Mouse (Mus musculus) Muller cell, postnatal 12 days (primary cell): Measurements from ENCODE around the gene Hmgb2.
A peak's percentile ranks its signal among the peaks of the same experiment; 100 is the strongest.
"Not testable (repeated sequence)": the region's sequence is repeated elsewhere in the genome, so short reads cannot be mapped to it uniquely, and the experiment has no call there.

ENCODE experiments used
- DNase-seq: peaks from one replicate; pipeline ENCODE4 v3.0.0-alpha.2; 2015; ENCODE audit errors: inconsistent ontology term

Gene Hmgb2

DNA sequence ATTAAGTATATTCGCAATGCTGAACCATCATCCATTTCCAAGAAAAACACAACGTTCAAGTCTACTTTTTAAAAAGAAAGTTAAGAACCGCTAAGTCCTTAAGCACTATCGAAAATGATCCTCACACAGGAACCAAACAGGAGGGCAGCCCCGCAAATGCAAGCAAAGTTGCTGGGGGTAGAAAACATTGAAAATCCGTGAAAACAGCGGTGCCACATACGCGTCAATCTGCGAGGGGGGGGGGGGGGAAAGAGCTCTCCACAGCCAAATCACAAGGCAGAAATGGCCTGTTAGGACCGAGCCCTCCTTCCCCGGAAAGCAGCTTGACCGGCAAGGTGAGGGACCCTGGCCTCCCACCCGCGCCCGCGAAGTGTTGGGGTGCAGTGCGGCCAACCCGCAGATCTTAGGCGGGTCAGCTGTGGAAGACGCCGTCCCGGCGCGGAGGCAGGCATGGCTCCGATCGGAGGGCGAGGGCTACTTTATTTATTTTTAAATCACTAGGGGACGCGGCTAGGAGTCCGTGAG is 854 bp upstream of the Hmgb2 start:
- DNase-seq, result no peak

DNA sequence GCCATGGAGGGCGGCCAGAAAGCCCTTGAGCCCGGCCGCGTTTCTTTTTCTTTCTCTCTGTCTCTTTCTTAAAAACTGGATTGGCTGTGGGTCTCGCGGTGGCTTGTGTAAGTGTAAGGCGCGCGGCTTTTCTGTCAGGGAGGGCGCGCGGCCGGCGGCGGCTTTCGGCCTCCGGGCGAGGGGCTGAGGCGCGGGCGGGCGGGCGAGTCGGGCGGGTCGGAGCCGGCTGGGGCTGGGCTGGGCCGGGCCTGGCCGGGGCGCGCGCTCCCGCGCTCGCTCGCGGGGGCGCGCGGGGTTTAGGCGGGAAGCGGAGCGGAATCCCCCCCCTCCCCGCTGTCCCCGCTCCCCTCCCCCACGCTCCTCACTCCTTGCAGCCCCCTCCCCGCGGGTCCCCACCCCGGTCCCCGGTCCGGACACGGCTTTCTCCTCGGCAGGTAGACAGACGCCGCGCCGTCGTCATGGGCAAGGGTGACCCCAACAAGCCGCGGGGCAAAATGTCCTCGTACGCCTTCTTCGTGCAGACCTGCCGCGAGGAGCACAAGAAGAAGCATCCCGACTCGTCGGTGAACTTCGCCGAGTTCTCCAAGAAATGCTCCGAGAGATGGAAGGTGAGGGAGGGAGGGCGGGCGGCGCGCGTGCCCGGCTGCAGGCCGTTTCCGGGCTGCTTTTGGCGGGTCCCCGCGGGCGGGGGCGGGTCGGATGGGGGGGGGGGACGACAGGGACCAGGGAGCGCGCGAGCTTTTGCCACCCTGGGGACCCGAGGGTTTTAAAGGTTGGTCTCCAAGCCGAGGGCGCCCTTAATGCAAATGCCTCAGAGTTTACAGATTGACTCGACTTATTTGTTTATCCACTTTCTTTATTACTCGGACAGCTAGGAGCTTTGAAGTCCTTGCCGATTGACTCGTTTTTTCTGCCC is 692 bp downstream of the Hmgb2 start:
- peak; percentile 44 for DNase-seq

DNA sequence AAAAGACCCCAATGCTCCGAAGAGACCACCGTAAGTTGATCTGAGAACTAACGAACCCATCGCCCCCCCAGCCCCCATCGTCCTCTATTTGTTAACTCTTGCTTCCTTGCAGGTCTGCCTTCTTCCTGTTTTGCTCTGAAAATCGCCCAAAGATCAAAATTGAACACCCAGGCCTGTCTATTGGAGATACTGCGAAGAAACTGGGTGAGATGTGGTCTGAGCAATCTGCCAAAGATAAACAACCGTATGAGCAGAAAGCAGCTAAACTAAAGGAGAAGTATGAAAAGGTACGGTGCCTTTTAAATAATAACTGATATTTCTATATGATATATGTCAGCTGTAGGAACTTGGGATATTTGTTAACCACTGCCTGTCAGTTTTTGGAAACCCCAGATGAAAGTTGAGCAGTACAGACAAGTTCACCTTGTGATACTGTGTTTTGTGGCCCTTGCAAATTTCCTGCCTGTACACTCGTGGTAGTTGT is 1.5 kb downstream of the Hmgb2 start:
- not testable (repeated sequence) for DNase-seq

DNA sequence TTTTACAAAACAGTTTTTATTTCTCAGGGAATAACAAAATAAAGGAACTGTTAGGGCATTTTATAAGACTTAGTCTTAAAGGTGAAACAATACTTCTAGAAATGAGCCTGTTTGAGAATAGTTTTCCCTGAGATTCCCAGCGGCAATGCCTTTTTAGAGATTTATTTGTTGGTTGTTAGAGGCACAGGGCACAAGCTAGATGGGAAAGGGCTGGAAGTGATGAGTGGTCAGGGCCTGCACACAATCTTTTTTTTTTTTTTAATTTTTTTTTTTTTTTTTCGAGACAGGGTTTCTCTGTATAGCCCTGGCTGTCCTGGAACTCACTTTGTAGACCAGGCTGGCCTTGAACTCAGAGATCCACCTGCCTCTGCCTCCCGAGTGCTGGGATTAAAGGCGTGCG is 5.0 kb downstream of the Hmgb2 start:
- not testable (repeated sequence) for DNase-seq

DNA sequence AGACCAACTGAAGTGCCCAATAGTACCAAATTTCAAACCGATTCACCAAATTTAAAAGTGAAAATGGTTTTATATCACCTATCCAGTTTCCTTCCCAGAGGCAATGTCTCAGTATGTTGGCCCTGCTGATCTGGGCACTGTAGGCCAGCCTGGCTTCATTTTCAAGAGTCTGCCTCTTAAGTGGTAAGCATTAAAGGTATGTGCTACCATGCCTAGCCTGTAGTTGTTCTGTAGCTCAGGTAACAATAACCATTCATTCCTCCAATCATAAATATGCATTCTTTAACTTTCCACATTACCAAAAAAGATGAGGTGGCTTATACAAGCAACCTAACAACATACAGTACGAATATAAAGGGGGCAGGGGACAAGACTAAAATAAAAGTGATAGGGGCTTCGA is 6.0 kb downstream of the Hmgb2 start:
- DNase-seq, result no peak

DNA sequence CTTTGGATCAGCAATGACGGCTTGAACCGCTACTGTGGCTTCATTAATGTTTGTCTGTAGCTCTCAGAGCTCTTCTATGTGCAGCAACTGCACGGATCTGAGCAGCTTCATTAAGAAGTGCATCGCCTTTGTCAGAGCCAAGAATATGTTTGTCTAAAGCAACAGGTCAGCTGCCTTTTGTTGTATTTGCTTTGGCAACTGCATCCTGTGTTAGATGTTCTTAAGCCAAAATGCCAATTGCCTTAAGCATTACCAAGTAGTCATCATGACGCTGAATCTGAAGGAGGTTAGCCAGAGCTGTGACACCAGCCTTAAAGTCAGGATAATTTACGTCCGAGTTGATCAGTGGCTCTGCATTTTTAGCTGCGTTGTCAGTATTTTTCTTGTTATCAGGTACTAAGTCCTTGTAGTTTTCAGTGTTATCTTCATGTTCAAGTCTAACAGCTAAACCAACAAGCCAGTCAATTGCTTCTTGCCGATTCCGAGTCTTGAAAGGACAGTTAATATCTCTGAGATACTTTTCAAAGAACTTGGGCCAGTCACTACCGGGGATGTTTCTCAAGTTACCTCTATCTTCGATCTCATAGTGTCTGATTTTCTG is 8.6 kb downstream of the Hmgb2 start:
- no peak for DNase-seq

DNA sequence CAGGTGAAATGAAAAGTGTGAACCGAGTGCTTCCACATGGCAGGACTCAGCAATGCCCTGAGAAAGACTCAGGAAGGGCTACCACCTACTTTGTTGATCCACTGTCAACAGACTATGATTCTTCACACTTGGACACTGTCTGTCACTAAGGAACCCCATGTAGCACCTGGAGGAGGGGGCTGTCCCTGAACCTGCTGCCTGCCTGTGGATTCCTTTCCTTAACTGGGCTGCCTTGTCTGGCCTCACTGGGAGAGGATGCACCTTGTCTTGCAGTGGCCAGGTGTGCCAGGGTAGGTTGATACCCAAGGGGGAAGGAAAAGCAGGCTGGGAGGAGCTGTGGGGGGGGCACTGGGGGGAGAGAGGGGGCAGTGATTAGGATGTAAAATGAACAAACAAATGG is 16.3 kb downstream of the Hmgb2 start:
- no peak for DNase-seq

DNA sequence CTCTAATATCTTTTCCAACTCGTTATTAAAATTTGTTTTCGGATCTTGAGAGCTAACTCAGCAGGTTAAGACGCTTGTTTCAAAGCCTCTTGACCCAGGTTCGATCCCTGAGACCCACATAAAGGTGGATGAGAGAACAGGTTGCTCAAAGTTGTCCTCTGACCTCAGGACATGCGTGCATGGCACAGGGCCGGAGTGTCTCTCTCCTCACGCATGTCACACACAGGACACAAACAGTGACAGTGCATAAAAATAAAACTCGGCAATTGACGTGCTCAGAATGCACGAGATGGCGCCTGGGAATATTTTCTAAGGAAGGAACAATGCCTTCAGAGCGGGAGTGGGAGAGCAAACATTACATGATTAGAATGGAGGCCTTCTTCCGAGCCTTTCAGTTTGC is 18.5 kb downstream of the Hmgb2 start:
- no peak for DNase-seq

DNA sequence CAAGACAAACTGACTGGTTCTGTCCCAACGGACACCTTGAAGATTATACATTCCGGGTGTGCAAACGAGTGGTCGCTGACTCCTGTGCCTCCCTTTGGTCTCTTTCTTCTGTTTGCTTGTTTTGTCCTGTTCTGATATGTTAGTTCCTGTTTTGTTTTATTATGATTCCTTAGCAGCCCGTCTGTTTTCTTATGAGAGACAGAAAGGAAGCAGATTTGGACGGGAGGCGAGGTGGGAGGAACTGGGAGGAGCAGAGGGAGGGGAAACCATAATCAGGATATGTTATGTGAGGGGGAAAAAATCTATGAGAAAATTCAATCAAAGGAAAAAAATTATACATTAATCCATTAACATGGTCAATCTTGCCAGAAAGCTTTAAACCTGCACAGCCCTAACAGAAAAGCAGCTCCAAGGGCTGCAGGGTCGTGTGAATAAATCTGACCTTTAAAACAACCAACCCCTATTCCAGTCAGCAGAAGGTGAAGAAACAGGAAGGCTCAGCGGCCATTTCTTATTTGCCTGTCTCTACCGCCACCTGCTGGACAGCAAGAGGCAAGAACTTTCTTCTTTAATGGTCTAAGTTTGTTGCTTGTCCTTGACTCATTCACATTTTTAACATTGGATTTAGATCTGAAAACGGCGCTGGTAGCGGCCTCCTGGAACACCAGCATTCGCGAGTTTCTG is 19.1 kb downstream of the Hmgb2 start:
- peak; percentile 66 for DNase-seq

DNA sequence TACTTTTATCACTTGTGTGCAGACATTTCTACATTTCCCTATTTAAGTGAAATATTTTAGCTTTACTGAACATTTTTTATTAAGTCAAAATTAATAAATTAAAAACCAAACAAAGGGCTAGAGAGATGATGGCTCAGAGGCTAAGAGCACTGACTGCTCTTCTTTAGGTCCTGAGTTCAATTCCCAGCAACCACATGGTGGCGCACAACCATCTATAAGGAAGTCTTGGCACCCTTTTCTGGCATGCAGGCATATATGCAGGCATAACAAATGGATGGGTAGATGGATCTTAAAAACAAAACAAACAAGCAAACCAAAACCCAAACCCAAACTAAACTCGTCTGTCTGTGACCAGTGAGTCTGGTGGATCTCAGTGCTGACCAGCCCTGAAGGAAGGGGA is 20.5 kb downstream of the Hmgb2 start:
- no peak for DNase-seq

DNA sequence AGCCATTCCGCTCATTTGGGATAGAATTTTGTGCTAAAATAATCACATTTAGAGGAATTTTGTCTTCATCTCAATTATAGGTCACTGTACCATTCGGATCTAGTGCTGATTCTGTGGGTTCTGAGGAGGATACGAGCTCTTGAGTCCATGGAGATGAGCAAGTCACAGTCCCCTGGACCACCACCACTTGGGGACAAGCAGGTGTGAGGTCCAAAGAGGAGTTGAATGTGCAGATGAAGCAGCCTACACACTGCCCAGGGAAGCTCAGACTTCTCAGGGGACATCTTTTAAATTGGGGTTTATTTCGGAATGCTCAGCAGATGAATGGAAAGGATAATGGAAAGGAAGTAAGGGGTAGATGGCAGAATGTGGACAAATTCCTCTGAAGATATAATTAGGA is 21.4 kb downstream of the Hmgb2 start:
- DNase-seq, result no peak

DNA sequence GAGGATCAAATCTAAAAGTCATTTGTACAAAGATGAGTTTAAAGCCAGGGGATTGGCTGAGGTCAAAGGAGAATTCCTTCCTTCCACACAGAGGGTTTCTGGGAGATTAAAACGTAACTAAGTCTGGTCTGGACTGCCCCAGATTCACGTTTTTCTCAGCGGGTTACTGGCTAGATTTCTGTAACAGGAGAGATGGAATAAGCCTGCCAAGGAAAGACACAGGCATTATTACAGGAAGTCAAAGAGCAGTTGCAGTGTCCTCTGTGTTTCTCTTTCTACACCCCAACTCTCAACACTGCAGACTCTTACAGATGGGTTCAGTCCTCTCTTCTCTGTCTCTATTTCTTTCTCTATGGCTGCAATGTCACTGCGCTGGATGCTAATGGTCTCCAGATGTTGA is 22.8 kb downstream of the Hmgb2 start:
- DNase-seq, result no peak

DNA sequence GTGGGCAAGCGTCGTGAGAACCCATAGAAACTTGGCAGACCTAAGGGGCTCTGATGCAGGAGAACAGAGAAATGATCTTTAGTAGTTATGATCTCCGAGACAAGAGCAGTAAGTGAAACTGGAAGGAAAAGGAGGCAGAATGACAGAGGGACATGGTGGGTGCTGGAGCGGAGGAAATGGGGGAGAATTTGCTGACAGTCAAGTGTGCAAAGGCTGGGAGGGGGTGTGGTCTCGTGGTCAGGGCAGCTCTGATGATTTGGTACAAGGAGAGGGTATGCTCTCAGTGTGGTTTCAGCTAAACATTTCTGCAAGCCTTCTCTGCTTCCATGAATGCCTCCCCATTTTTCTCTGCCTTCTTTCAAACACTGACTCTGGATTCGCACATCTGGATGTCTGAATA is 24.5 kb downstream of the Hmgb2 start:
- no peak for DNase-seq

DNA sequence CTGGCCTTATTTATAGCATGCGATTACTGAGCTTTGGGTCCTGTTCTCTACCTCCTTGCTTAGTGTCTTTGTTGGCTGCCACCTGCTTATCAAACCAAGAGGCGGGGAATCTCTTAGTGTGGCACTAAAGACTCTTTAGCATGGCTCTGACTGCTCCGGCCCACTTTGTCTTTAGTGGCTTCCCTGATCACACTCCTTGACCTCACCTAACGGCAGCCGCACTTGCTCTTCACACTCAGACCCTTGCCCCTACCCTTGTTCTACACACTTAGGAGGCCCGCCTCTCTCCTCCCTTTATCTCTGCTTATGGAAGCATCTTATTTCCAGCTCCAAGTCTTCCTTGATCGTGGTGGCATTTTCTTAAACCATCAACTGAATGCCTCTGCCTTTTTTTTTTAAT is 26.9 kb downstream of the Hmgb2 start:
- no peak for DNase-seq

DNA sequence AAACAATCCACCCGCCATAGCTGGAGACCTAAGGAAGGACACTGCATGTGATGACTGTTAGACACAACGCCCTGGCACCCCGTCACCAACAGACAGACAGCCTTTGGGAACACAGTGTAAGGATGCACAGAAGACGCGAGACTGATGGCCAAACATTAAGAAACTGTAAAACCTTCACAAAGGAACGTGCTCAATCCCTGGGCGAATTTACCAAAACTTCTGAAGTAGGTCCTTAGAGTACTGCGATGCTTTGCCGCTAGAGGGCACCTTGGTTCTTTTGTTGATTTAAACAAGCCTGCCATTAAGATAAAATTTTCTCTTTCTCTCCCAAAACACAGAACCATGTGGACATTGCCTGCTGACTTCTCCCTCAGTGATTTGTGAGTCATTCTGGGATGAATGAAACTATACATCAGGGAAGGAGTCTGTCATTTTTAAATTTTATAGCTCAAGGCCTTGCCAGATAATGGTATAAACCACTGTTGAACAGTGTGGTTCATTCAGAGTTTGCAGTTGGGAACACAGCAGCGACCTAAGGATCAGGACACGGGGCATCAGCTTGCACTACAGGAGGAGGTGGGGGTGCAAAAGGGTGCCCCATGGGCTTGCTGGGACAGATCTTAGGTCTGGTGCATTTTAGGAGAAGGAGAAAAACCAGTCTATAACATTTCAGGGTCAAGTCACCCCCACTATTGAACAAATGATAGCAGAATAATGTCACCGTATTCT is 28.6 kb downstream of the Hmgb2 start:
- peak; percentile 52 for DNase-seq

DNA sequence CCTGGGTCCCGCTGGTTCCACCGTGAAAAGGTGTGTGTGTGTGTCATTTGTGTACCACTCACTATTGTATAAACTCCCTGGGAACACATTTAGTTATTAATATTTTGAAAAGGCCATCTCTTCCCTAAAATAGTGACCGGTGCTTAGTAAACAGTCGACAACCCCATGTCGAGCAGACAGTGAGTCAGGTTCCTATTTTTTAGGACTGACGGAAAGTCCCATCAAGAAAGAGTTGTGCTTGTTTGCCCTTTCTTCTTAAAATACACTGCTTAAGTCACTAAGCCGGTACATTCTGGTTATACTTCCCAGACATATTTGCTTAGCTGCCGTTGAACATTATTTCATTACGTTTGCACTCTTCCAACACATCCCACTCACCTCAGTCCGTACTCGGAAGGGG is 29.2 kb downstream of the Hmgb2 start:
- no peak for DNase-seq

DNA sequence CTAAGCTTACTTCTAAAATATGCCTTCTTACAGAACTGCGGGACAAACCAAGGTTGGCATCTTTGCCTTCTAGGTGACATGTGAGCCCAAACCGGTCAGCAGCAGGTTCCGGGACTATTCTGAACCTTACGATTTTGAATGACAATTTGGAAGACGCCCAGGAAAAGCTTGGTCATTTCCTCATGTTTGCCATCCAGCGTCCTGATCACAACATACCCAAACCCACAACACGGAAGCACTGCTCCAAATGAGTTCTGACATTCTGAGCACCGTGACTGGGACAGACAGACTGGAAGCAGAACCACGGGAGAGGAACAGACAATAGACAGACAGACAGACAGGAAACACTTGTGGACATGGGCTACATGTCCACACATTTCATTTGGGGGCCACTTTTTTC is 29.7 kb downstream of the Hmgb2 start:
- DNase-seq, result no peak

DNA sequence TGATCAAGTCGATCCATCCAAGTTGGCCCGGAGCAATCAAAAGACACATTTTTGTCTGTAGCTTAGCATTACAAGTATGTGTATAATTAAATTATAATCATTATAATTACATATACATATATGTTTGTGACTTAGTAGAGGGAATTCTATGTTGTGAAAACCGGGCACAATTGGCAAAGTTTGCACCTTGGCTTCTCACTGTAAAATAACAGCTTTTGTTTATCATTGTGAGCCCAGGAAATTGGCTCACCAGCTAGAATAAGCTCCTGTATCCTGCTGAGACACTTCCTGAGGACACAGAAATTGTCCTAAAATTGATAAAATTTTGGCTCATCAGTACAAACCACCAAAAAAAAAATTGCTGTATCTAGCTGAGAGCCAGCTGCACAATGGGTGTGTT is 34.7 kb downstream of the Hmgb2 start:
- no peak for DNase-seq

DNA sequence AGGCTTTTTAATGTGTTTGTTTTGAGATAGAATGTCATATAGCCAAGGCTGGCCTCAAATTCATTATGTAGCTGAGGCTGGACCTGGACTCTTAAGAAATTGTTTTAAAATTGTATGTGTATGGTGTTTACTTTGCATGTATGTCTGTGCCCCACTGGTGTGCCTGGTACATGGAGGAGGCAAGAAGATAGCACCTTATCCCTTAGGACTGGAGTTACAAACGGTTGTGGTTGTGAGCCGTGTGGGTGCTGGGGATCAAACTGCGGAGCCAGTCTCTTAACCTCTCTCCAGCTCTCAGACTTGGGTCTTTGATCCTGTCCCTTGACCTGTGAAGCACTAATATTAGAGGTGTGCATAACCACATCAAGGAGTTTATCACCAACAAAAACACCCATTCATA is 35.1 kb downstream of the Hmgb2 start:
- no peak for DNase-seq

DNA sequence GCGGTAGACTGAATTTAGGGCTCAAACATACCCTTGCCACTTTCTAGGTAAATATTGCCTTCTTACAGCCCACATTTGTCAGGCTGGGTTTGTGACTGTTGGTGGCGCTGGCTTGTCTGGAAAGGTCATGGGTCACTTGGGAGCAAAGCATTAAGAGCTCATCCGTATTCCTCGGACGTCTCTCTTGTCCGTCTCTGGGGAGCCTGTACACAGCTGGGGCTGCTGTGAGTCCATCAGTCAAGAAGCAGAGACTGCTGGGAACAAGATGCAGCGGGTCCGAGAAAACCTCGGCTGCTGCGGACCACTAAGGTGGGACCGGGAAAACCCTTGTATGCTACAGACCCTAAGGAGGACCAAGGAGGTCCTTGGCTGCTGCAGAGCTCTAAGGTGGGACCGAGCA is 35.9 kb downstream of the Hmgb2 start:
- DNase-seq, result no peak

DNA sequence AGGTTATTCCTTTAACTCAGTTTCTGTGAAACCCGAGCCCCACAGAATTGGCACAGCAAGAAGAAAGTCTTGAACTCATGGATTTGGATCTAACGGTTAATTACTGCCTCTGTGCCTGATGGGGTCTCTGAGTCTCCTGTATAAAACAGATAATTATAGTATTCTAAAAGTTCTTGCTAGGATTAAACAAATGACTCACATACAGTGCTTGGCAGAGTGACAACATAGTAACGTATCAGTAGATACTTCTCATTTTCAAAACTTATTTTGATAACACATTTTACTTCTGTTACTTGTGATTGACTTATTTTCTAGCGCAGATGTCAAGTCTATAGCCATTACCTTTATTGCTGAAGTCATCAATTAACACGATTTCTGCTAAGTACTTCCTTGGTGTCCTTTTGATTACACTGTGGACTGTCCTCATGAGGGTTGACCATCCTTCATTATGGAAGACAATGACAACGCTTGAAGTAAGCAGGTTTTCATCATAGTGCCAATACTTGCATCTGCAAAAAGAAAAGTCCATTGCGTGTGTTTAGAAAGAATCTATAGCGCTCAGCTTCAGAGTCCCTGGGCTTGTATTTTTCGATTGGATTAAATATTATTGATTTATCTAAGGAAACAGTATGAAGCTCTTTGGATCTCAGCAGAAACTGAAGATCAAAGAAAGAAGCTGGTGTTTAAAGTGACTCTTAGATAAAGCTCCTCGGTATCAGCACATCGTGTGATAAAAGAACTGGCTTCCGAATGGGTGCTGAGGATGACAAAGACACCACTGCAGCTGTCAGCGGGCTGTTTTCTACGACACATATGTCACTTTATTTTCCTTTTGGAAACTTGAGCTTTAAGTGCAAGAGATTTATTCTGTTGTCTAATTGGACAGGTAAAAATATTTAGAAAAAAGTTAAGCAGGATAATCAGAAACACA is 40.7 kb downstream of the Hmgb2 start:
- DNase-seq, result no peak
